Mouse (Mus musculus): Measurements from ENCODE around the gene Tbcc. TPM values are rescaled to one million over a fixed set of nuclear protein-coding genes. Genes with fewer than 3 reads are reported as not detected.

Gene Tbcc
- total and polyA plus RNA-seq, 3 experiments: 15.1 to 27.8 (median 21.6) TPM

DNA sequence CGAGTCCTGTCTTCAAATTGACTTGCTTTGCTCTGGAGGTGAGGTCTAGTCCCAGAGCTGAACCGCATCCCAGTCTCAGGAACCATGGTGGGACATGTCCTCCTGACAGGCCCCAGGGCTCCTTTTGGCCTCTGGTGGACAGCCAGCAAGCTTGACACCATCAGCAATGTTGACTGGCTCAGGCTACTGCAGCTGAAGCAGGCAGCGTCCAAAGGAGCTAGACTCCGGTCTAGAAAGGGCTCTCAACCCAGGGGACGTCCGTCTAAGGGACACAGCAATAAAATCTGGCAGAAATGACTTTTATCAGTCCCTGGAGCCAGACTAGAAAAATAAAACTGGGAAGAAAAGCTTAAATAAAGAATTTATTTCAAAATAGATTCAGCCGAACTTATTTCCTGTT is 39.4 kb downstream of the Tbcc start:
- in situ Hi-C loops (cut with MboI; ENCODE audit: low pct_ligation_motif_present, low pct_unique_long_range_greater_than_20kb, low sequenced_read_pairs) (no loop called here), dilution Hi-C loops (cut with MboI; ENCODE audit: extremely low pct_ligation_motif_present, extremely low pct_unique_long_range_greater_than_20kb, low sequenced_read_pairs) (no loop called here)
- Histone ChIP-seq H3K9ac (ENCODE audit: insufficient read depth, low read depth) (no peak overlapping the region), H3K27ac (ENCODE audit: insufficient read depth, low read depth) (no peak overlapping the region), H3K36me3 (replicated peaks in 1 of 2; ENCODE audit: control insufficient read depth in 1 of 2, insufficient read depth in 1 of 2, low read length in 1 of 2) (peaks cover 64 to 79% of the 10 kb centered on the region in 2 experiments), H3K4me2 (ENCODE audit: insufficient read depth, low read depth, poor library complexity, severe bottlenecking) (no peak overlapping the region), H3K9me3 (replicated peaks; ENCODE audit: low read length) (no peaks in the 10 kb centered on the region), H3K27me3 (replicated peaks) (no peaks in the 10 kb centered on the region), H3K79me2 (replicated peaks; ENCODE audit: control insufficient read depth, extremely low read depth, insufficient read depth, poor library complexity, severe bottlenecking) (no peaks in the 10 kb centered on the region), H3K4me3 (replicated peaks in 1 of 3; ENCODE audit: low read depth in 2 of 3, low read length in 2 of 3, poor library complexity in 1 of 3) (no peak overlapping the region), H3K4me1 (ENCODE audit: control insufficient read depth in 1 of 2, insufficient read depth in 2 of 2) (no peaks in the 10 kb centered on the region)
- TF ChIP-seq RCOR1 (conservative IDR thresholded peaks at IDR 0.05; ENCODE audit: low read depth, low read length): no peak
- TF ChIP-seq PAX5 (IDR thresholded peaks at IDR 0.05; ENCODE audit: low read length): no peak
- TF ChIP-seq POLR2AphosphoS2 (IDR thresholded peaks at IDR 0.05; ENCODE audit: low read depth, low read length): no peak
- no peak for TF ChIP-seq NRF1 (IDR thresholded peaks at IDR 0.05; ENCODE audit: low read depth, low read length)
- no peak for TF ChIP-seq MXI1 (IDR thresholded peaks at IDR 0.05; ENCODE audit: low read depth, low read length)
- no peak for TF ChIP-seq MAX (IDR thresholded peaks at IDR 0.05; ENCODE audit: low read length)
- no peak for TF ChIP-seq ZMIZ1 (IDR thresholded peaks at IDR 0.05; ENCODE audit: low read depth, low read length)
- no peak for TF ChIP-seq MEF2A (IDR thresholded peaks at IDR 0.05; ENCODE audit: borderline replicate concordance, low read depth, low read length)
- TF ChIP-seq RAD21 (IDR thresholded peaks at IDR 0.05; ENCODE audit: low read depth, low read length): no peak
- no peak for TF ChIP-seq E2F4 (IDR thresholded peaks at IDR 0.05; ENCODE audit: insufficient replicate concordance, low read depth, low read length)
- no peak for TF ChIP-seq ELF1 (IDR thresholded peaks at IDR 0.05; ENCODE audit: low read depth, low read length)
- no peak for TF ChIP-seq NELFE (IDR thresholded peaks at IDR 0.05; ENCODE audit: low read depth, low read length)
- no peak for TF ChIP-seq MAZ (IDR thresholded peaks at IDR 0.05; ENCODE audit: low read depth, low read length)
- no peak for TF ChIP-seq ETS1 (conservative IDR thresholded peaks at IDR 0.05; ENCODE audit: low read depth, low read length)
- no peak for TF ChIP-seq SMC3 (IDR thresholded peaks at IDR 0.05; ENCODE audit: low read depth, low read length)
- TF ChIP-seq CHD1 (IDR thresholded peaks at IDR 0.05; ENCODE audit: low read depth, low read length): no peak
- no peak for TF ChIP-seq EP300 (IDR thresholded peaks at IDR 0.05; ENCODE audit: low read length)
- TF ChIP-seq JUND (conservative IDR thresholded peaks at IDR 0.05; ENCODE audit: low read depth, low read length): no peak
- no peak for TF ChIP-seq MAFK (IDR thresholded peaks at IDR 0.05; ENCODE audit: insufficient replicate concordance, low read length)
- TF ChIP-seq IRF4 (IDR thresholded peaks at IDR 0.05; ENCODE audit: low read depth, low read length): no peak
- no peak for DNase-seq (ENCODE audit: extremely low read depth)

DNA sequence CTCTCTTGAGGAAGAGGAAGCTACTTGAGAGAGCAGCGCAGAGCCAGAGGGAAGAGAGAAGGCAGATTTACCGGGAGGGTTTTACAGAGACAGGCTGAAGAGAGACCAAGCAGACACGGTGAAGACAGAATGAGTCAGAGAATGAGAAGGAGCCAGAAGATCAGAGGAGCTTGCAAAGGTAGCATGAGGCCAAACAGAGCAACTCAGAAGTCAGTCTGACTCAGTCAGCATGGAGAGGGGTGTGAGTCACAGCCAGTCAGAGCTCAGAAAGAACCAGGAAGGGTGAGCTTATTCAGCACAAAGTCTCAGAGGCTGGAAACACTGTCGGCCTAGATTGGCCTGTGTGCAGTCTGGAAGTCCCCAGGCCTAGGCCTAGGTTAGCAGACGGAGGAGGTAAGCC is 42.5 kb downstream of the Tbcc start:
- in situ Hi-C loops (cut with MboI; ENCODE audit: low pct_ligation_motif_present, low pct_unique_long_range_greater_than_20kb, low sequenced_read_pairs) (no loop called here), dilution Hi-C loops (cut with MboI; ENCODE audit: extremely low pct_ligation_motif_present, extremely low pct_unique_long_range_greater_than_20kb, low sequenced_read_pairs) (no loop called here)
- Histone ChIP-seq H3K9me3 (replicated peaks; ENCODE audit: low read length) (no peaks in the 10 kb centered on the region), H3K9ac (ENCODE audit: insufficient read depth, low read depth) (no peak overlapping the region), H3K27me3 (replicated peaks) (no peaks in the 10 kb centered on the region), H3K4me3 (replicated peaks in 1 of 3; ENCODE audit: low read depth in 2 of 3, low read length in 2 of 3, poor library complexity in 1 of 3) (no peak overlapping the region), H3K4me2 (ENCODE audit: insufficient read depth, low read depth, poor library complexity, severe bottlenecking) (no peak overlapping the region), H3K79me2 (replicated peaks; ENCODE audit: control insufficient read depth, extremely low read depth, insufficient read depth, poor library complexity, severe bottlenecking) (no peaks in the 10 kb centered on the region), H3K27ac (ENCODE audit: insufficient read depth, low read depth) (no peak overlapping the region), H3K4me1 (ENCODE audit: control insufficient read depth in 1 of 2, insufficient read depth in 2 of 2) (no peaks in the 10 kb centered on the region), H3K36me3 (replicated peaks in 1 of 2; ENCODE audit: control insufficient read depth in 1 of 2, insufficient read depth in 1 of 2, low read length in 1 of 2) (peaks cover 92 to 97% of the 10 kb centered on the region in 2 experiments)
- TF ChIP-seq MAX (IDR thresholded peaks at IDR 0.05; ENCODE audit: low read length) (no peak), USF1 (IDR thresholded peaks at IDR 0.05; ENCODE audit: low read depth, low read length) (no peak), IRF4 (IDR thresholded peaks at IDR 0.05; ENCODE audit: low read depth, low read length) (no peak), RCOR1 (conservative IDR thresholded peaks at IDR 0.05; ENCODE audit: low read depth, low read length) (no peak), ZKSCAN1 (IDR thresholded peaks at IDR 0.05; ENCODE audit: borderline replicate concordance, low read depth, low read length) (no peak), PAX5 (IDR thresholded peaks at IDR 0.05; ENCODE audit: low read length) (no peak), SMC3 (IDR thresholded peaks at IDR 0.05; ENCODE audit: low read depth, low read length) (no peak), POLR2A (IDR thresholded peaks at IDR 0.05; ENCODE audit: low read depth, low read length) (no peak), TCF12 (IDR thresholded peaks at IDR 0.05; ENCODE audit: low read depth, low read length) (no peak), ZMIZ1 (IDR thresholded peaks at IDR 0.05; ENCODE audit: low read depth, low read length) (no peak)
- DNase-seq (ENCODE audit: extremely low read depth): no peak
